Comparison of ENCODE assay signal across 21 mouse cellular contexts in genomic region chr2:34284239-34284638, GRCm38 (mm10).
"Had no signal": no experiment of that assay in that cellular context is flagged by ENCODE, and none has a peak within 500 bp of the region (broad histone marks: within the 10 kb centered on the region; RNA-seq: fewer than 3 reads in every experiment).

No protein-coding gene starts in this region.

- H3K4me2 ChIP-seq: lung, embryonic 14.5 days; midbrain, embryonic 12.5 days; neural tube, embryonic 13.5 days; neural tube, embryonic 15.5 days; stomach, embryonic 15.5 days had no signal

- H3K27ac ChIP-seq: midbrain, embryonic 10.5 days; midbrain, embryonic 12.5 days; neural tube, embryonic 13.5 days; neural tube, embryonic 15.5 days; stomach, embryonic 15.5 days; stomach, postnatal 0 days had no signal

- H3K9ac ChIP-seq: lung, embryonic 14.5 days; midbrain, embryonic 12.5 days; neural tube, embryonic 13.5 days; neural tube, embryonic 15.5 days; stomach, embryonic 15.5 days had no signal

- H3K9me3 ChIP-seq: midbrain, embryonic 10.5 days; midbrain, embryonic 12.5 days; neural tube, embryonic 13.5 days; neural tube, embryonic 15.5 days; stomach, embryonic 15.5 days had no signal

- H3K36me3 ChIP-seq: midbrain, embryonic 10.5 days; midbrain, embryonic 12.5 days; neural tube, embryonic 13.5 days; neural tube, embryonic 15.5 days; stomach, embryonic 15.5 days had no signal

- H3K27me3 ChIP-seq: midbrain, embryonic 12.5 days; neural tube, embryonic 13.5 days; neural tube, embryonic 15.5 days; stomach, embryonic 15.5 days had no signal

- DNase-seq: lung, adult 18-20 months; lung, embryonic 14.5 days; lung, postnatal 10 days; lung, postnatal 4 days; midbrain, embryonic 14.5 days; retina, postnatal 1 day; right cerebral cortex, adult 18-20 months; right cerebral cortex, postnatal 25 days; right cerebral cortex, postnatal 4 days; spleen, adult 18-20 months; thymus, adult 2 months; thymus, postnatal 25 days; thymus, postnatal 4 days had no signal

- ATAC-seq: midbrain, embryonic 16.5 days had no signal

- H3K4me1 ChIP-seq: stomach, embryonic 15.5 days had no signal

- H3K4me3 ChIP-seq: midbrain, embryonic 10.5 days; midbrain, embryonic 12.5 days; myocyte; neural tube, embryonic 13.5 days; neural tube, embryonic 15.5 days; stomach, embryonic 15.5 days had no signal
